Mouse (Mus musculus): ENCODE data around the gene Shroom3.

Shroom3 gene

DNA sequence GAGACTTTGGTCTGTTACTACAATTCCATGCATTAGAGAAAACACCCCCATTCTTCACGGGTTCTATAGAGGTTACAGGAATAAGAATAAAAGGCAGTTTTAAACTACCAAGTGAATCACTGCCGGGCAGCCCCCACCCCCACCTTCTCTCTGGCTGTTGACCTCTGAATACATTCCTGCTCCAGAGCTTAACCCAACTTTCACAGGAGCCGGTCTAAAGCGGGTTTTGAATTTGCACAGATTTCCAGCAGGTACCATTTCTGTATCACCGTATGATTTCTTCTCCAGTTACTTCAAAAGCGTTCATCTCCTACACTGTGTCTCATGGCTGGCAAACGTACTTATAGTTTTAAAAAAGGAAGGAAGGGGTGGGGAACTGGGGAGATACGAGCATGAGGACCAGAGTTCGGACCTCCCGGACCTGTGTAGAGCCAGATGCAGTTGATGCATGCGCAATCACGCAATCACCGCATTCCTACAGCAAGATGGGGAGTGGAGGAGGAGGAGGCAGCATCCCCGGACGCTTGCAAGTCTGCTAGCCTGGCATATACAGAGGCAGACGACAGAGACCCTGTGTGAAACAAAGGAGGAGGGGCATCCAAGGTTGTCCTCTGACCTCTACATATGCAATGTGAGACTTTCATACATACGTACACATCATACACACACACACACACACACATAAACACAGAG lies 15.7 kb downstream of the Shroom3 start:
- DNase-seq: no peak

GRCm38 (mm10) chr5:92701750-92702149 lies 18.5 kb downstream of the Shroom3 start:
- DNase-seq: no peak

GRCm38 (mm10) chr5:92703671-92704070 lies 20.4 kb downstream of the Shroom3 start:
- no peak for DNase-seq

- DNase-seq: no peak
These were observed 24.8 kb downstream of the Shroom3 start for GRCm38 (mm10) chr5:92707921-92708491.

GRCm38 (mm10) chr5:92710779-92711178 lies 27.5 kb downstream of the Shroom3 start:
- no peak for DNase-seq

- no peak for DNase-seq
These were observed 28.5 kb downstream of the Shroom3 start for GRCm38 (mm10) chr5:92711666-92712290.

- no peak for DNase-seq
These were observed 29.6 kb downstream of the Shroom3 start for GRCm38 (mm10) chr5:92712621-92713395.

- no peak for DNase-seq
These were observed 31.7 kb downstream of the Shroom3 start for GRCm38 (mm10) chr5:92714886-92715285.

DNA sequence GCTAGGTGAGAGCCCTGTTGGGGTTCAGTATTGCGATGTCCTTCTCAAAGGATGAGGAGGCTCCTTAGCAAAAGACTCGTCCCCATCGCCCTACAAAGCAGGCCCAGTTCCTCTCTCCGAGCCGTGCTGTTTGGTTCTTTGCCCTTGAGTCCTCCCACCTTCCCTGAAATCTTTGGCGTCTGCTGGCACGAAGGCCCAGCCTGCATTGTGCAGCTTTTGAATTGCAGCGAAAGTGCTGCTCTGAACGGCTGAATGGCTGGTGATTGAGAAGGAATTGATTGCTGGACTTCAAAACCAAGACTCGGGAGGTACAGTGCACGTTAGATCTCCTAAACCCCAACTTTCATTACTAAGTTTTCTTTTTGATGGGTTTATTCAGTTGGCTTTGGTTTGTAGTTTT lies 32.1 kb downstream of the Shroom3 start:
- DNase-seq: no peak

GRCm38 (mm10) chr5:92715890-92716289 lies 32.7 kb downstream of the Shroom3 start:
- DNase-seq: no peak

- no peak for DNase-seq
These were observed 34.6 kb downstream of the Shroom3 start for GRCm38 (mm10) chr5:92717666-92718360.

DNA sequence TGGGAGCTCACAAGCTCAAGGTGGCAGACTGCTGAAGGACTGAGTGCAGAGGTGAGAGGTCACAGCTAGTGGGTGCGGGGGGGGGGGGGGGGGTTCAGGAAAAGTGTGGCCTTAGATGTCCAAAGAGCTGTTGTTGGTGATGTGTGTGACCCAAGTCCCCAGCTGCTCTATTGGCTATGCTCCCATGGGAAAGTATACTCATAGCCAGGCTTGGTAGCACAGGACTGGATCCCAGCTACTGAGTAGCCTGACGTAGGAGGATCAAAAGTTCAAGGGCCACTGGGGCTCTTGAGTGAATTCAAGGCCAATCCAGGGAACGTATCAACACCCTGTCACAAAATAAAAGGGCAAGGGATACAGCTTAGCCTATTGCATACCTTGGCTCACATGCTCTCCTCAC lies 35.6 kb downstream of the Shroom3 start:
- no peak for DNase-seq

DNA sequence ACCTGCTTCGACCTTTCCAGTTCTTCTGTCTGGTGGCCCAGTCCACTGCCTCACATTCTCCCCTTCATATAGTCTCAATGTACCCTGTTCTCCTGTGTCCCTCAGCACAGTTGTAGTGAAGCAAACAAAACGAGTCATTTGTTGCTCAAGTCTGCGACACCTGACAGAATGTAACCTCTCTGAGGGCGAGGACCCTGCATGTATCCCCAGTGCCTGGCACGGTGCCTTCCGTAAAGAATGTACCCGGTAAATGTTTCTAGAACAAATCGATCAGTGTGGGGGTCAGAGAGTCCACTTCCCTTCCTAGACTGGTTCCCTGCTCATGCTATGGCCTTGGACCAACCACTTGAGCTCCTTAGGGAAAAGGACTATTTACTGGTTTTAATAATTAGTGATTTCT lies 38.4 kb downstream of the Shroom3 start:
- DNase-seq: no peak

- peak; percentile 46 to 49 for DNase-seq
These were observed 42.7 kb downstream of the Shroom3 start for GRCm38 (mm10) chr5:92725935-92726334.

- peak; percentile 46 to 47 for DNase-seq
These were observed 45.1 kb downstream of the Shroom3 start for GRCm38 (mm10) chr5:92728252-92728828.

DNA sequence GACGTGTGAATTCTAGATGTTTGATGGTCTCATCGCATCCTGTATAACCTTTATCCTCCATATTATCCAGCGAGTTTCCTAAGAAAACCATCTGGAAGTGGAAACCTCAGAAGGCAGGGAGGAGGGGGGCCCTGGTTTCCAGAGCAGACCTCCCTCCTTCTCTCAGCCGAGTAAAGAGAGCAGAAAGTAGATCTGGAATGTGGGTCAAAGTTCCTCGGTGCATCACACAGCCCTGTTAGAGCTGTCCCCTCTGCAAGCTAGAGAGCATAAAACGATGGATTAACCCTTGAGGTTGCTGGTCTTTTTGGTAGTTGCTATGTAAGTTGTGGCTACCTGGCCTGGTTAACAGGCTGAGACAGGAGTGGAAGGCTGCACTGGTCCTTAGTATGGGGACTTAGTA lies 46.0 kb downstream of the Shroom3 start:
- no peak for DNase-seq

DNA sequence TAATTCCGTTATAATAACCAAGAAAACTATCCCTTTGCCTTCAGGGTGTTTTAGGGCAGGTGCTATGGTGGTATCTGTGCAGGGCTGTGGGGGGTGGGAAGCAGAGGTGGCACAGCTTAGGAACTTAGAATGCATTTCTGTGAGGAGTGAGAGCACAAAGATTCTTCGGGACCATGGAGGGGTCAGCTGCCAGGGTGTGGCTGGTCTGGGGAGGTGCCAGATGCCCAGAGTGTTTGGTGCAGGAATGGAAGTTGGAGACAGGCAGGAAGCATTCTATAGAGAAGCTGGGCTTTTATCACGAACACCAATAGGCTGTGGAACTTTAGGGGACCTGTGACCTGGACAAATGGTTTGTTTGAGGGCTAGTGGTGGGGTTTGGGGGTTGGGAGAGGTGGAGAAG lies 58.6 kb downstream of the Shroom3 start:
- no peak for DNase-seq

DNA sequence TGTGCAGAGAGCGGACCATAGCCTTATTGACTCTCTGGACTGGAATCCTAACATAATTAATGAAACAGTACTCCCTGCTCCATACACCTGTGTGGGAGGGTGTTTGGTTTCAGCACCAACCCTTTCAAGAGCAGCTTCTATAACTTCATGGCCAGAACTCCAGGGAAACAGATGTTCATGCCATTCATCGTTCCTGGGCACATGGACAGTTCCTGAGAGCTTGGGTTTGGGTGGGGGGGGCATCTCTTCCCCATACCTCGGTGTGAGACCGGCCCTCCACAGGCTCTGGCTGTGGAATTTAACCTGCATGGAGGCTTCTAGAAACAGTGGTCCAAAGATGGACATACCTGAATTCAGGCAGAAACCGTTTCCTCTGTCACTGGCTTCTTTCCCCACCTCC lies 59.5 kb downstream of the Shroom3 start:
- no peak for DNase-seq

DNA sequence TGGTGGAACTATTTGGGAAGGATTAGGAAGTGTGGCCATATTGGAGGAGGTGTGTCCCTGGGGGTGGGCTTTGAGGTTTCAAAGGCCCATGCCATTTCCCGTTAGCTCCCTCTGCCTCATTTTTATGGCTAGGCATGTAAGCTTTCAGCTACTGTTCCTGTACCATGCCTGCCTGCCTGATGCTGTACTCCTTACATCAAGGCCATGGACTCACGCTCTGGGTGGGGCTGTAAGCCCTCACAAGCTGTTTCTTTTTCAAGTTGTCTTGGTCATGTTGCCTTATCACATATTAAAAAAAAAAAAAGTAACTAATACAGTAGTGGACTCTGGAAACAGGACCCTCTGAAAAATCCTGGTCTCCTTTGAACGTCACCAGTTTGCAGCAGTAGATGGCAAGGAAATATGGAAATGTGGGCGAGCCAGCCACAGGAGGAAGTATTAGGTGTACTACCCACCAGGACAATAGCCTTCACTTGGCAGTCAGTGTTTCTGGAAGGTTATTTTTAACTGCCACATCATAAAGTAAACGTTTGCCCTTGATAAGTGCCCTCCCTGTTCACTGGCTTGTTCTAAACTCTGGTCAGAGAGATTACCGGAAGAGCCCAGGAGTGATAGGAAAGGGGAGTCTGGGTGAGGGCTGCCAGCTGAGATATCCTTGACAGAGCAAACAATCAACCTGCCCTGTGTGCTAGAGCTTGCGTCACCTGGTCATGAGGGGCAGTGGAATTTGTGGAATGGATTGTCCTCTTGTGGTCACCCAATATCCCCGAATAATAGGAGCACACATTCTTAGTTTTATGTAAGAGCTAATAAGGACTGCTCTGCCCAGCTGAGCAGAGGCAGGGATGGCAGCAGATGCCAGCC lies 62.4 kb downstream of the Shroom3 start:
- no peak for DNase-seq

GRCm38 (mm10) chr5:92751488-92751887 lies 68.3 kb downstream of the Shroom3 start:
- no peak for DNase-seq

GRCm38 (mm10) chr5:92755241-92755775 lies 72.1 kb downstream of the Shroom3 start:
- DNase-seq: no peak

Data from cerebellum, adult 18-20 months (tissue).